Mouse (Mus musculus) hindbrain, embryonic 12.5 days (tissue): ENCODE measurements around the gene Stum. TPM values are rescaled to one million over a fixed set of nuclear protein-coding genes. Genes with fewer than 3 reads are reported as not detected.
A peak's percentile ranks its signal among the peaks of the same experiment; 100 is the strongest.

ENCODE experiments used
- ATAC-seq: fragments of 200-750 bp; cut with Nextera tagmentation; 2 replicates; pipeline ENCODE4 v1.8.0; 2017; ENCODE audit warnings: moderate TSS enrichment; ENCODE audit not compliant: low FRiP score
- H3K27ac ChIP-seq: fragments of 300-500 bp; sonication (generic); 2 replicates; pipeline ENCODE4 v1.5.1; 2016; ENCODE audit warnings: mild to moderate bottlenecking
- H3K27me3 ChIP-seq: fragments of 300-500 bp; sonication (generic); 2 replicates; pipeline ENCODE4 v1.6.1; 2016; ENCODE audit warnings: mild to moderate bottlenecking
- H3K36me3 ChIP-seq: fragments of 300-500 bp; sonication (generic); 2 replicates; pipeline ENCODE4 v1.6.1; 2016; ENCODE audit warnings: mild to moderate bottlenecking
- H3K4me1 ChIP-seq: fragments of 300-500 bp; sonication (generic); 2 replicates; pipeline ENCODE4 v1.6.1; 2016
- H3K4me2 ChIP-seq: fragments of 300-500 bp; sonication (generic); replicated peaks from 2 replicates; pipeline ENCODE4 v1.6.1; 2016; ENCODE audit warnings: mild to moderate bottlenecking
- H3K4me3 ChIP-seq: fragments of 300-500 bp; sonication (generic); 2 replicates; pipeline ENCODE4 v1.5.1; 2016; ENCODE audit warnings: mild to moderate bottlenecking
- H3K9ac ChIP-seq: fragments of 300-500 bp; sonication (generic); 2 replicates; pipeline ENCODE4 v1.6.1; 2016; ENCODE audit warnings: mild to moderate bottlenecking, moderate library complexity
- H3K9me3 ChIP-seq: fragments of 300-500 bp; sonication (generic); replicated peaks from 2 replicates; pipeline ENCODE4 v1.6.1; 2016; ENCODE audit warnings: mild to moderate bottlenecking
- WGBS: fragments of 180-500 bp; shearing (Covaris S2); methylation state at CpG from one replicate; pipeline ENCODE4 v1.1.7; 2016; 5-methylcytosine and 5-hydroxymethylcytosine counted together
- polyA plus RNA-seq: library from polyadenylated mRNA; unstranded; fragments of >200 nt; fragmentation: Nextera tagmentation; extraction: Ambion mirVana; gene quantifications from 2 replicates; pipeline ENCODE4 v1.2.1, GENCODE M21; 2016

The Stum gene
- polyA plus RNA-seq, 1 experiment from 2014 or later: 1.7 TPM

DNA sequence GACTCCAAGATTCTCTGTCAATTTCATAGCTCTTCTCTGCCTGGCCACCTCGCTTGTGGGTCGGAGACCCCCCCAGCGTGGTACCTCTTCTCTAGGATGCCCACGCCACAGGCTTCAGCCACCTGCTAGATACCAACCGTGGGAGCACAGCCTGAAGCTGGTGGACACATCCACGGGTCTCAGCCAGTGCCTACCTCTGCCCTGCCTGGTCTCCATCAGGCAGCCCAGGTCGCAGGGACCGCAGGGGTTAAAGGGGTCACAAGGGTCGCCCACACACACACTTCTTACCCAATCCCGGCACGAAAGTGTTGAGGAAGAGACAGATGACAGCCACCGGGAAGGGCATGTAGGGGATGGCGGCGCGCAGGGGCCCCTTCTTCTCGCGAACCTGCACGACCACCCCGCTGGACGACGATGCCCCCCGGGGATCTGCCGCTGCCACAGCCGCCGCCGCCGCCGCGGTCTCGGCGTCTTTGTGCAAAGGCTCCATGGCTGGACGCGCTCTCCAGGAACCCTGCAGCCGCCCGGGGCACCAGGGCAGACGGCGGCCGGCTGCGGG, 385 bp downstream of the Stum start:
- 5% methylated on average over 34 of the region's 39 CpGs for WGBS

GRCm38 (mm10) chr1:180481956-180482355, 1.3 kb downstream of the Stum start:
- H3K4me2 ChIP-seq: peak overlapping the region; percentile 90
- no peaks in the 10 kb centered on the region for H3K36me3 ChIP-seq
- H3K9me3 ChIP-seq: no peaks in the 10 kb centered on the region
- peaks cover 37% of the 10 kb centered on the region for H3K27me3 ChIP-seq
- ATAC-seq: no peak
- no peak overlapping the region for H3K9ac ChIP-seq
- no peak overlapping the region for H3K27ac ChIP-seq
- peaks cover 28% of the 10 kb centered on the region for H3K4me1 ChIP-seq
- no peak overlapping the region for H3K4me3 ChIP-seq
- 8% methylated on average over 10 of the region's 10 CpGs for WGBS

More for the DNA sequence above, 385 bp downstream of the Stum start:
- Histone ChIP-seq H3K27me3 (peaks cover 37% of the 10 kb centered on the region), H3K9ac (peak overlapping the region; percentile 64), H3K36me3 (no peaks in the 10 kb centered on the region), H3K4me2 (peak overlapping the region; percentile 90), H3K4me1 (peaks cover 28% of the 10 kb centered on the region), H3K4me3 (peak overlapping the region; percentile 50), H3K27ac (no peak overlapping the region), H3K9me3 (no peaks in the 10 kb centered on the region)
- no peak for ATAC-seq

DNA sequence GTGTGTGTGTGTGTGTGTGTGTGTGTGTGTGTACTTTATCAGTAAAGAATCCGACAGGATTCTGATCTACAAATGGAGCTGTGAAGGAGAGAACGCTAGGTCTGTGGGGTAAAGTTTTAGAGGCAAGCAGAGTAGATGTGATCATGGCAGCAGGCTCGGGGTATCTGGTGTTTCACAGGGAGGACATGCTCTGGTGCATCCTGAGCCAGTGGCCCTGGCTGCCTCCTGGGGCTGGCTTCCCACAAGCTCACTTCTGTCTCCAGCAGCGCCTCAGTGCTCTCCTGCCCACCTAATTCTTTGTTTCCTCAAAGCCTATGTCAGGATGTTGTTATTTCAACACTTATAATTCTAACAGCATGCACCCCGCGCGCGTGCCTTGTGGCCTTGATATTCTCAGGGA, 2.0 kb downstream of the Stum start:
- peaks cover 28% of the 10 kb centered on the region for H3K4me1 ChIP-seq
- H3K27ac ChIP-seq: no peak overlapping the region
- H3K9me3 ChIP-seq: no peaks in the 10 kb centered on the region
- ATAC-seq: no peak
- H3K4me3 ChIP-seq: no peak overlapping the region
- WGBS: 40% methylated on average over 8 of the region's 8 CpGs
- H3K27me3 ChIP-seq: peaks cover 37% of the 10 kb centered on the region
- no peak overlapping the region for H3K9ac ChIP-seq
- H3K36me3 ChIP-seq: no peaks in the 10 kb centered on the region
- H3K4me2 ChIP-seq: no peak overlapping the region

DNA sequence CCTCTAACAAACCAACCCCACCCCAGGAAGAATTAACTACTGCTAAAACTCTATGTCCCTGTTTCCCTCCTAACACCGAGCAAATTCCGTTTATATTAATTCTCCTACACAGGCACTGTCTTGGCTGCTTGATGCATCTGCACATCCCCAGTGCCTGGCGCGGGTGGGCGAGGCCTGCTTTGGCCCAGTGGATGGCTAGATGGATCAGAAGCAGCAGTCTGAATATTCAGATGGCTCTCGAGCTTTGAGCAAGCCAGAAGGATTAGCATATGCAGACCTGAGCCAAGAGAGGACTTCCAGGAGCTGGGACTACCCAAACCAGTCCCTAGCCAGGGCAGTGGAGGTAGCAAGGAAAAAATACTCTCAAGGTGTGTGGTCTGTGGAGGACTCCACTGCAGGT, 3.0 kb downstream of the Stum start:
- no peak for ATAC-seq
- Histone ChIP-seq H3K4me2 (no peak overlapping the region), H3K9ac (no peak overlapping the region), H3K27me3 (peaks cover 37% of the 10 kb centered on the region), H3K36me3 (no peaks in the 10 kb centered on the region), H3K9me3 (no peaks in the 10 kb centered on the region), H3K4me1 (peaks cover 28% of the 10 kb centered on the region), H3K27ac (no peak overlapping the region), H3K4me3 (no peak overlapping the region)
- 42% methylated on average over 6 of the region's 6 CpGs for WGBS

- H3K36me3 ChIP-seq: no peaks in the 10 kb centered on the region
- no peak overlapping the region for H3K4me3 ChIP-seq
- H3K9ac ChIP-seq: no peak overlapping the region
- H3K9me3 ChIP-seq: no peaks in the 10 kb centered on the region
- H3K4me1 ChIP-seq: no peaks in the 10 kb centered on the region
- ATAC-seq: no peak
- no peak overlapping the region for H3K4me2 ChIP-seq
- no peaks in the 10 kb centered on the region for H3K27me3 ChIP-seq
- no peak overlapping the region for H3K27ac ChIP-seq
Measured at GRCm38 (mm10) chr1:180473566-180473965, 9.7 kb downstream of the Stum start.

- no peak for ATAC-seq
- Histone ChIP-seq H3K27me3 (no peaks in the 10 kb centered on the region), H3K9ac (no peak overlapping the region), H3K4me2 (no peak overlapping the region), H3K4me1 (no peaks in the 10 kb centered on the region), H3K4me3 (no peak overlapping the region), H3K9me3 (no peaks in the 10 kb centered on the region), H3K36me3 (no peaks in the 10 kb centered on the region), H3K27ac (no peak overlapping the region)
- 90% methylated on average over 4 of the region's 4 CpGs for WGBS
Measured at GRCm38 (mm10) chr1:180468004-180468403, 15.3 kb downstream of the Stum start.

GRCm38 (mm10) chr1:180465620-180466019, 17.7 kb downstream of the Stum start:
- 64% methylated on average over 5 of the region's 5 CpGs for WGBS
- no peak overlapping the region for H3K9ac ChIP-seq

GRCm38 (mm10) chr1:180464357-180464756, 18.9 kb downstream of the Stum start:
- no peak for ATAC-seq
- H3K36me3 ChIP-seq: no peaks in the 10 kb centered on the region
- 74% methylated on average over 5 of the region's 5 CpGs for WGBS

More at GRCm38 (mm10) chr1:180465620-180466019, 17.7 kb downstream of the Stum start:
- H3K27ac ChIP-seq: no peak overlapping the region
- no peak overlapping the region for H3K4me3 ChIP-seq
- no peaks in the 10 kb centered on the region for H3K4me1 ChIP-seq
- no peaks in the 10 kb centered on the region for H3K27me3 ChIP-seq
- no peaks in the 10 kb centered on the region for H3K9me3 ChIP-seq
- no peak for ATAC-seq
- no peak overlapping the region for H3K4me2 ChIP-seq
- no peaks in the 10 kb centered on the region for H3K36me3 ChIP-seq

GRCm38 (mm10) chr1:180462983-180463475, 20.3 kb downstream of the Stum start:
- no peaks in the 10 kb centered on the region for H3K9me3 ChIP-seq
- no peaks in the 10 kb centered on the region for H3K36me3 ChIP-seq
- WGBS: 90% methylated on average over 5 of the region's 5 CpGs
- H3K4me2 ChIP-seq: no peak overlapping the region
- H3K27ac ChIP-seq: no peak overlapping the region
- H3K4me1 ChIP-seq: peaks cover 11% of the 10 kb centered on the region
- ATAC-seq: no peak
- H3K4me3 ChIP-seq: no peak overlapping the region
- no peaks in the 10 kb centered on the region for H3K27me3 ChIP-seq
- H3K9ac ChIP-seq: no peak overlapping the region

More at GRCm38 (mm10) chr1:180464357-180464756, 18.9 kb downstream of the Stum start:
- H3K4me2 ChIP-seq: no peak overlapping the region
- H3K27ac ChIP-seq: no peak overlapping the region
- no peaks in the 10 kb centered on the region for H3K4me1 ChIP-seq
- no peaks in the 10 kb centered on the region for H3K27me3 ChIP-seq
- H3K9me3 ChIP-seq: no peaks in the 10 kb centered on the region
- no peak overlapping the region for H3K4me3 ChIP-seq
- no peak overlapping the region for H3K9ac ChIP-seq

- H3K4me2 ChIP-seq: no peak overlapping the region
- no peaks in the 10 kb centered on the region for H3K9me3 ChIP-seq
- no peak for ATAC-seq
- WGBS: 91% methylated on average over 5 of the region's 5 CpGs
- H3K4me3 ChIP-seq: no peak overlapping the region
- no peak overlapping the region for H3K27ac ChIP-seq
- H3K27me3 ChIP-seq: no peaks in the 10 kb centered on the region
- peaks cover 17% of the 10 kb centered on the region for H3K4me1 ChIP-seq
- no peaks in the 10 kb centered on the region for H3K36me3 ChIP-seq
- H3K9ac ChIP-seq: no peak overlapping the region
Measured at GRCm38 (mm10) chr1:180462396-180462795, 20.9 kb downstream of the Stum start.

DNA sequence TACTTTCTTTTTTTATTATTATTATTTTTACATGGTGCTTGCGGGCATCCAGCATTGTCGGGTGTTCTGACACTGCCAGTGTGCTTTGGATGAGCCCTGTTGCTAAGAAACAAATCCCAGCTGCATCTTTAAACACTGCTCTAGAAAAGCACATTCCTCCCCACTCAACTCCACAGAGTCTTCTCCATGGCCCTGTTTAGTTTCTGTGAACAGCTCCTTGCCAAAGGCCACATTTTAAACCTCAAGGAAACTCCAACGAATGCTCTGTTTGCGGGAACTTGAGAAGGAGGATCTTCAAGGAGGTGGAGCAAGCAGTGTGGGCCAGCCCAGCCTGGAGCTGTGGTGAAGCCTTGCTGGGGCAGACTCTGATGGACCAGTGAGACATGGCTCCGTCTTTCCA, 22.6 kb downstream of the Stum start:
- Histone ChIP-seq H3K4me1 (peaks cover 17% of the 10 kb centered on the region), H3K4me3 (no peak overlapping the region), H3K27ac (no peak overlapping the region), H3K36me3 (no peaks in the 10 kb centered on the region), H3K27me3 (no peaks in the 10 kb centered on the region), H3K9ac (no peak overlapping the region), H3K9me3 (no peaks in the 10 kb centered on the region), H3K4me2 (no peak overlapping the region)
- no peak for ATAC-seq
- WGBS: 55% methylated on average over 5 of the region's 5 CpGs

DNA sequence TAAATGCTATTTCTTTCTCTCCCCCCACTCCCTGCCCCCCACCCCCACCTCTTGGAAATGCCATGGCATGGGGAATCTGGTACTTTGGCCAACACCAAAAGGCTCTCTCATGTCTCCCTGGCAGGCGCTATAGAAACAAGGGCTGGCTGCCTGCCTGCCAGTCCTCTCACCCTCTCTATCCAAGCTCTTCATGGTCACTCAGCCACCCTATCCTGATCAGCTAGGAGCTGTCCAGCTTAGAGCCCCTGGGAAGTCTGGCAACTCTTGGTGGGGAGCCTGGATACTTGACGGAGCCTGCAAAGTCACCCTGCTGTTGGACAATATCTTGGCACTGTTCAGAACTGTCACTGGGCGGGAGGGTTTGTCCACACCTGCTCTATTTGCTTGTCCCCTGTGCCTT, 24.6 kb downstream of the Stum start:
- H3K36me3 ChIP-seq: no peaks in the 10 kb centered on the region
- H3K27ac ChIP-seq: no peak overlapping the region
- no peak for ATAC-seq
- WGBS: 69% methylated on average over 3 of the region's 3 CpGs
- no peak overlapping the region for H3K4me2 ChIP-seq
- H3K4me3 ChIP-seq: no peak overlapping the region
- H3K27me3 ChIP-seq: no peaks in the 10 kb centered on the region
- H3K9me3 ChIP-seq: no peaks in the 10 kb centered on the region
- peaks cover 17% of the 10 kb centered on the region for H3K4me1 ChIP-seq
- no peak overlapping the region for H3K9ac ChIP-seq

- 61% methylated on average over 6 of the region's 6 CpGs for WGBS
- no peaks in the 10 kb centered on the region for H3K36me3 ChIP-seq
- no peak for ATAC-seq
- no peaks in the 10 kb centered on the region for H3K27me3 ChIP-seq
- no peaks in the 10 kb centered on the region for H3K9me3 ChIP-seq
- H3K4me3 ChIP-seq: no peak overlapping the region
- no peak overlapping the region for H3K9ac ChIP-seq
- no peak overlapping the region for H3K4me2 ChIP-seq
- H3K27ac ChIP-seq: 0 out of 2 replicates have a peak overlapping the region, but pooled peaks have one; percentile 52
- H3K4me1 ChIP-seq: peaks cover 17% of the 10 kb centered on the region
Measured at GRCm38 (mm10) chr1:180458274-180458673, 25.0 kb downstream of the Stum start.
